Mouse (Mus musculus) testis, postnatal 14 days (tissue): Measurements from ENCODE around the gene Sept4.

Source experiments
- DNase-seq: peaks from one replicate; pipeline ENCODE4 v3.0.0; 2021; ENCODE audit warnings: low spot score

Gene Sept4

DNA sequence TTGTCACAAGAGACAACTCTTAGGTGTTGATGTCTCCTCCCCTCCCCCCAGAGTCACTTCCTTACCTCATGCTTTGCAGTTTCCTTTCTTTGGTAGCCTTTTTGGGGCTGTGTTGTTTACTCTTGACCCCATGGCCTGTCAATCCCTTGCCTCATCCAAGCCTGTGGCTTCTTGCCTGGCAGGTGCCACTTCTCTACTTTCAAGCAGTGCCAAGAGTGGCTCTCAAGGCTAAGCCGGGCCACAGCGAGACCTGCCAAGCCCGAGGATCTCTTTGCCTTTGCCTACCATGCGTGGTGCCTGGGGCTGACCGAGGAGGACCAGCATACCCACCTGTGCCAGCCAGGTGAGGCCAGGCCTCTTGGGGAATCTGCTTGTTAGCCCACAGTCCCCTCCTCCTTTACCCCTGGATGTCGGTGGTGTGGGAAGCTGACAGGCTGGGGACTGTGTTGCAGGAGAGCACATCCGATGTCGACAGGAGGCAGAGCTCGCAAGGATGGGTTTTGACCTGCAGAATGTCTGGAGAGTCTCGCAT is 31.7 kb downstream of the Sept4 start:
- DNase-seq, result no peak

DNA sequence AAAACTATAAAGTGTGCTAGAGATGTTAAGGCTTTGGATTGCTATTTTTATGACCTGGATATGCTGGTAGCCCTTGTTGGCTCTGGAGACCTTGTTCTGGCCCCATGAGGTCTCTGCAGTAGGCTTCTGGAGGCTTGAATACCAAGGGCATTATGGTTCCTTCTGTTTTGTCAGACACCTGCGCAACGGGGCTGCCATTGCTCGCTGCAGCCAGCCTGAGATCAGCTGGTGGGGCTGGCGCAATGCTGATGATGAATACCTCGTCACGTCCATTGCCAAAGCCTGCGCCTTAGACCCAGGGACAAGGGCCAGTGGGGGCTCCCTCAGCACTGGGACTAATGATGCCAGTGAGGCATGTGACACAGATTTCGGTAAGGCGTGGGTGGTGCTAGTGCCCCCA is 33.5 kb downstream of the Sept4 start:
- DNase-seq, result no peak

DNA sequence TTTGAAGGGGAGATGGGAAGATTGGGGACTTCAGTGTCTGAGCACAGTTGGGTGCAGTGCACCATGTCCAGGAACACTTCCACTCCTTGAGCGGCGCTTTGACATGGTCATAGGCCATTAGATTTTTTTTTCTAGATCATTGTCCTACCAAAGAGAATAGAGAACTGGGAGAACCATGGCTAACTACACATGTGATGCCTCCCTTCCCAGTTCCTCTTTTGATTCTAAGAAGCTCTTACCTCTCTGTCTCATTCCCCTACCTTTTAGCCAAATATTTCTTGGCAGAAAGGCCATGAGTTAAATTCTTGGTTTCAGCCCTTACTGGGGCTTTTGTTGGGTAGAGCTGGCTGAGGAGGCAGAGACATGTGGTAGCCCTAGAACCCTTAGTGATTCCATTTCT is 34.9 kb downstream of the Sept4 start:
- DNase-seq, result no peak

DNA sequence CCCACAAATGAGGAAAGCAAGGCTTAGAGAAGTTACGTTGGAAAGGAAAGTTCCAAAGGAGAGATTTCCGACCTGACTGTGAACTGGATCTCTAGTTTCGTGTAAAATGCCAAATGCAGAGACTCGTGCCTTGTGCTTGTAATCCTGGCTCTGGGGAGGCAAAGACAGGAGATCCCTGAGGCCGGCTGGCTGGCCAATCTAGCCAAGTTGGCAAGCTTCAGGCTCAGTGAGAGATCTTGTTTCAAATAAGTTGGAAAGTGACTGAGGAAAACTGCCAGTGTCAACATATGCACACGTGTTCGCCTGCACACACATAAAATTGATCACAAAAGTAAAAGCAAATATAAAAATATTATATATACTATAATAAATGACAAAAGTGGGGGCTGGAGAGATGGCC is 40.6 kb downstream of the Sept4 start:
- no peak for DNase-seq

DNA sequence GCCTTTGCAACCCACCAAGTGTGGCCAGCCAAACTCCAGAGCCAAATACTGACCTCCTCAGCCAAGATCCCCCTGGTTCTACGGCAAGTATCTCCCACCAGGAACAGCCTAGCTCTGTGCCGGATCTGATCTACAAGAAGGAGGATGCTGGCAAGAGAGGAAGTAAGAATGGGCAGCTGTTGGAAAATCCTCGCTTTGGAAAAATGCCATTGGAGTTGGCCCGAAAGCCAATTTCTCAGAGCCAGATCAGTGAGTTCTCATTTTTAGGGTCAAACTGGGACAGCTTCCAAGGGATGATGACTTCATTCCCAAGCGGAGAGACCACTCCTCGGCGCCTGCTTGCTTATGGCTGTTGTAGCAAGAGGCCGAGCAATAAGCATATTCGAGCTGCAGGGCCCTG is 42.8 kb downstream of the Sept4 start:
- no peak for DNase-seq

DNA sequence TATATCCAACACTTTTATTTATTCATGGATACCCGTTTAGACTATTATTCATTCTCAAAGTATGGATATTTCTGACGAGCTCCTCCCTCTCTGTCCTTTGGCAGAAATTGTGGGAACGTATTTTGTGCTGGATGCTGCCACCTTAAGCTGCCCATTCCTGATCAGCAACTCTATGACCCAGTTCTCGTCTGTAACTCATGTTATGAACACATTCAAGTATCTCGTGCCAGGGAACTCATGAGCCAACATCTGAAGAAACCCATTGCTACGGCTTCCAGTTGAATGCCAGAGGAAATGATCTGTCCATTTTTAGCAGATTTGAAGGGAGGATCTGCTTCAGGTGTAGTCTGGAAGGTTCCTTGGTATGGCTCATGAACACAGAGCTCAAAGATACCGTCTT is 45.3 kb downstream of the Sept4 start:
- no peak for DNase-seq

DNA sequence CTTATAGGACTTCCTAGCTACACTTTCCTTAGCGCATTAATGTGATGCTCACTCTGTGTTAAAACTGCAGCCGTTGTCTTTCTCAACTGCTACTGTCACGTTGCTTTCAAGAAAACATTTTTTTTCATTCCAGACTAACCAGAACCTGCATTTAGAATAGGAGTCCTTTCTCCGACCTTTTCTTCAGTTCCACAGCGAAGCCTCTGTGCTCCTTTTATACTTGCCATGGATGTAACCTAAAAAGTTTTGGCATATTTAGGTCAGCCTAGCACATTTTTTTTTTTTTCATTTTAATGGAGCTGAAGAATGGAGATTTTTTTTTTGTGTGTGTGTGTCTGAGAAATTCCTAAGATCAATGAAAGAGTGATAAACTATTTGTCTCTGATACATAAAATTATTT is 46.8 kb downstream of the Sept4 start:
- no peak for DNase-seq

DNA sequence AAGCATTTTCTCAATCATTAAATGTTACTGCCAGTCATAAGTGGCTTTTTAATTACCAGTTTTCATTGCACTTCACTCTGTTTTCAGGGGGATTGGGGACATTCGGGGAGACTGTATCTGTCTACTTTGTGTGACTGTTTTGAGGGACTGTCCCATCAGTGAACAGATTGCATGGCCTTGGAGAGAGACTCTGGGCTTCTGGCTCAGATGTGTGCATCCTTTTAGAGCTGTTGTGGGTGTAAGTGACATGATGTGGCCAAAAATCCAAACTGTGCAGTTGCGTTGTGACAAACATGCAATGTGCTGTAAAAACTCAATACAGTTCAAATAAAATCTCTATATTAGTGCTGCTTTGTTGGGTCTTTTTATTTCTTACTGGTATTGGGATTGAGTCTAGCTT is 47.2 kb downstream of the Sept4 start:
- no peak for DNase-seq

DNA sequence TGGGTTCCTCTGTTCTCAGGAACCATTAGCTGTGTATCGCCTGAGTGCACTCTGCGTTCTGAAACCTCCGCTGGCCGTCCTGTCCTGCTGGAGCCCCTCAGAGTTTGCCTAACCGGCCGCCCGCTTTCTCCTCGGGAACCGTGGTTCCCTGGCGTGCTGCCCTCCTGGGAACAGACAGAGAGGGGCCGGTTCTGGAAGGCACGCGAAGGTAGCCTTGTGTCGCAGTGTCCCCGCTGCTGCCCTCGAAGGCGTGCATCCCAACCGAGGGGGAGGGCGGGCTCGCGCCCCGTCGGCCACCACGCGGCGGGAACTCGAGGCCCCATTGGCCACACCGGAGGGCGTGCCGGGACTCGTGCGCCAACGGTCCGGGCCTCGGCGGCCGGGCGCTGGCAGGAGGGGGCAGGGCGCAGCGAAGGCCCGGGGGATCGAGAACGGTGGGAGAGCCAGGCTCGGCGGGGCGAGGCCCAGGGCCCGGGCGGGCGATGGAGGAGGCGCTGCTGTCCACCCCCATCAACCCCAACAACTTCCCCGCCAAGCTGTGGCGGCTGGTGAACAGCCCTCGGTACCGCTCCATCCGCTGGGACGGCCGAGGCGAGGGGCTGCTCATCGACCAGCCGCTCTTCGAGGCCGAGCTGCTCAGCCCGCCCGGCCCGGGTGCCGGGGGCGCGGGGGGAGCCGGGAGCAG is 48.2 kb downstream of the Sept4 start, which contains the start of gene Hsf5:
Gene Hsf5 (plus strand): TSS at position 375 of the 685 bp plus-strand sequence.
- DNase-seq, result peak; percentile 85

DNA sequence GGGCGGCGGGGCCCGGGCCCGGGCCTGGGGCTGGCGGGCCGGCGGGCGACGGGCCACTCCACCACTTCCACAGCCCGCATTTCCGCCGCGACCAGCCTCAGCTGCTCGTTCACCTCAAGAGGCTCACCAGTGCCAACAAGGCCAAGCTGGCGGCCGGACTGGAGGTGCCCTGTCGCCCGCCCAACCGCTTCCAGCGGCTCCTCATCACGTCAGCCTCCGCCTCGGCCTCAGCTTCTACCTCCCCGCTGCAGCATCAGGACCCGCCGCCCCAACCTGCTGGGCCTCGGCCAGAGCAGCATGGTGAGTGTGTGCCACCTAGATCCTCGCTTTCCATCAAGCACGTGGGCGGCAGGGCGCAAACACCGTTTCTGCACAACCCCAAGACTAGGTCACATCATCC is 48.9 kb downstream of the Sept4 start:
- peak; percentile 66 for DNase-seq

DNA sequence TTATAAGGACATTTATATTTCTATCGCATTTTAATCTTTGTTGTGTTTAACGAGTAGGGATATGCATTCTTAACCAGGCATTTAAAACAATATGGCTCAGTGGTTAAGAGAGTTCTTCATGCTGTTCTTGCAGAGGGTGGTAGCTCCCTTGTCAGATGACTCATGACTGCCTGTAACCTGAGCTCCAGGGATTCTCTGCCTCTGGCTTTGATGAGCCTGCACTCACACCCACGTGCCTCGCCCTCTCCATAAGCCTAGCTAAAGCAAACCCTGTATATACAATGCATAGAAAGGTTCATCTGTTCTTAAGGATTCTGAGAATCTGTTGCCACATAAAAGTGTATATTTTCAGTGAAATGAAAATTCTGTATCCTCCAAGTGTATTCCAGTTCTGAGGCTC is 54.5 kb downstream of the Sept4 start:
- DNase-seq, result no peak

DNA sequence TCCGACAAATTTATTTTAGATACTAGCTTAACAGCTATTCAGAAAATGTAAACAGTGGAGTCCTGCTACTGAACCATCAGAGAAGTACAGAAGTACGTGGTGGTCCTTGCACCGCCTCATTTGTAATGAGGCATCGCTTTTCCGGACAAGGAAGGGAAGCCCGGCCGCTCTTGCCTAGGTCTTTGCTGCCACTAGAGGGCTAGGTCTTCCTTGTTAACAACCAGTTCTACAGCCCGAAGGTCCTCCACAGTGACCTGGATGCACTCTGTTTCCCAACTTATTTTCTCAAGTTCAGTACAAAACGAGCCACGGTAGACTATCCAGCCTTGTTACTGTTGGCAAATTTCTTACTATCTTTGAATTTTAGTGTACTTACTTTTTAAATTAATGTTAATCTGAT is 61.2 kb downstream of the Sept4 start:
- no peak for DNase-seq

DNA sequence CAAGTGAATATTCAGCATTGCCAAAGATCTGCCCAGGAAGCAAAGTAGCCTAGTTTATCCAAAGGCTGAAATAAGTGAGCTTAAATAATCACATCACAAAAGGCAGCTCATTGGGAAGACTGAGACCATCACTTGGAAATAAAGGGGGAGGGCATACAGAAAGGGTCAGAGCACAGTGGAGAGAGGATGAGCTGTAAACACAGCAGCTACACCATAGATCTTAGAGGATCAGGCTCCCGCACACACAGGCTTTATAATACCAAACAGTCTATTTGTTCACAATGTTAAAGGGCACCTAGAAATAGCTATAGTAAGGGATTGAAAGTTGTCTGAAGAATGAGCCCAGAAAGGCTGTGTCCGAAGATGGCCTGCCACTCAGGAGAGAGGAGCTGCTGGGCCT is 70.1 kb downstream of the Sept4 start:
- no peak for DNase-seq

DNA sequence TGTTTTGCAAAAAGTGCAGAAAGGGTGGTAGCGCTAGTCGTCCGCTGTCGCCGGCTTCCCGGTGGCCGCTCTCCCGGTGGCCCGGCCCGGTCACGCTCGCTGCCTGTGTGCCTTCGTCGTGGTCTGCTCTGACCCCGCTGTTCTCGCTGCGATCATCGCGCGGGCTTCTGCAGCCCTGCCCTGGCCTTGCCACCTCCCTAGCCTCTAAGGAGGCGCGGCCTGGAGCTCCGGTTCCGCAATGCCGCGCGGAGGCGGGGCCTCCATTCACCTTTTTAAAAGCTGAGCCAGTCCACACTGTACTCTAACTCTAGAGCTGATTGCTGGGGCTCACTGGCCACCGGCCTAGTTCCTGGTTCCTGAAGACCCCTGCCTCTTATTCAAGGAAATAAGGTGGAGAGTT is 70.5 kb downstream of the Sept4 start:
- DNase-seq, result peak; percentile 48
